Mouse (Mus musculus) spleen, adult 18-20 months (tissue): ENCODE results near the gene Faxc.

Experiments
- DNase-seq, 2 experiments: peaks; one replicate each; pipeline ENCODE4 v3.0.0; 2022; ENCODE audit warnings: mixed read lengths in 2 of 2

Faxc gene

GRCm38 (mm10) chr4:21930971-21931771 is at the start of gene Faxc:
Gene Faxc, plus strand, starts transcription at chr4:21931329.
- DNase-seq = peak in 1 of 2 experiments; percentile 11

GRCm38 (mm10) chr4:21882806-21883205 is 48.3 kb upstream of the Faxc start:
- DNase-seq = no peak

GRCm38 (mm10) chr4:21885831-21886230 is 45.3 kb upstream of the Faxc start:
- DNase-seq = no peak

GRCm38 (mm10) chr4:21931772-21932630 is 872 bp downstream of the Faxc start:
- no peak for DNase-seq

GRCm38 (mm10) chr4:21935378-21935777 is 4.2 kb downstream of the Faxc start:
- DNase-seq = no peak

GRCm38 (mm10) chr4:21936424-21936823 is 5.3 kb downstream of the Faxc start:
- no peak for DNase-seq

- no peak for DNase-seq
Measured at GRCm38 (mm10) chr4:21937890-21938289, 6.8 kb downstream of the Faxc start.

GRCm38 (mm10) chr4:21944672-21945071 is 13.5 kb downstream of the Faxc start:
- no peak for DNase-seq

GRCm38 (mm10) chr4:21951444-21951843 is 20.3 kb downstream of the Faxc start:
- DNase-seq = peak in 1 of 2 experiments; percentile 23

- no peak for DNase-seq
Measured at GRCm38 (mm10) chr4:21952255-21952654, 21.1 kb downstream of the Faxc start.

GRCm38 (mm10) chr4:21957570-21958321 is 26.6 kb downstream of the Faxc start:
- peak in 1 of 2 experiments; percentile 10 for DNase-seq

GRCm38 (mm10) chr4:21971949-21972348 is 40.8 kb downstream of the Faxc start:
- no peak for DNase-seq

- DNase-seq = no peak
Measured at GRCm38 (mm10) chr4:21974126-21974525, 43.0 kb downstream of the Faxc start.

- no peak for DNase-seq
Measured at GRCm38 (mm10) chr4:21980471-21980870, 49.3 kb downstream of the Faxc start.

- no peak for DNase-seq
Measured at GRCm38 (mm10) chr4:21982449-21982848, 51.3 kb downstream of the Faxc start.

GRCm38 (mm10) chr4:21986857-21987256 is 55.7 kb downstream of the Faxc start:
- no peak for DNase-seq

- no peak for DNase-seq
Measured at GRCm38 (mm10) chr4:21987460-21987859, 56.3 kb downstream of the Faxc start.

GRCm38 (mm10) chr4:21989571-21990091 is 58.5 kb downstream of the Faxc start:
- no peak for DNase-seq

- DNase-seq = no peak
Measured at GRCm38 (mm10) chr4:21990580-21991235, 59.6 kb downstream of the Faxc start.

GRCm38 (mm10) chr4:22017656-22018379 is 86.7 kb downstream of the Faxc start:
- DNase-seq = no peak

- no peak for DNase-seq
Measured at GRCm38 (mm10) chr4:22018414-22018813, 87.3 kb downstream of the Faxc start.

GRCm38 (mm10) chr4:22029951-22030350 is 98.8 kb downstream of the Faxc start:
- DNase-seq = no peak
